Mouse (Mus musculus) erythroblast, adult 5-6 weeks (primary cell): Measurements from ENCODE around the gene Gpr160. TPM values are rescaled to one million over a fixed set of nuclear protein-coding genes. Genes with fewer than 3 reads are reported as not detected.

Experiments used
- ATAC-seq: replicated peaks from 2 replicates; pipeline ENCODE4 v1.8.0; 2016; ENCODE audit warnings: moderate number of reproducible peaks, mild to moderate bottlenecking, moderate TSS enrichment, inconsistent platforms; ENCODE audit not compliant: poor library complexity, low FRiP score, severe bottlenecking
- total RNA-seq, 2 experiments: library from RNA; stranded (forward) in 1 of 2; stranded (reverse) in 1 of 2; fragments of 150-400 nt in 1 of 2; fragments of 200-764, 138-1000 nt in 1 of 2; gene quantifications; 2 replicates each; pipeline versions ENCODE4 v1.2.3 to v1.2.4; 2015 to 2017; ENCODE audit warnings: low replicate concordance in 2 of 2

The Gpr160 gene
- total RNA-seq, 2 experiments from 2014 or later, result 7.8 to 16.5 TPM

DNA sequence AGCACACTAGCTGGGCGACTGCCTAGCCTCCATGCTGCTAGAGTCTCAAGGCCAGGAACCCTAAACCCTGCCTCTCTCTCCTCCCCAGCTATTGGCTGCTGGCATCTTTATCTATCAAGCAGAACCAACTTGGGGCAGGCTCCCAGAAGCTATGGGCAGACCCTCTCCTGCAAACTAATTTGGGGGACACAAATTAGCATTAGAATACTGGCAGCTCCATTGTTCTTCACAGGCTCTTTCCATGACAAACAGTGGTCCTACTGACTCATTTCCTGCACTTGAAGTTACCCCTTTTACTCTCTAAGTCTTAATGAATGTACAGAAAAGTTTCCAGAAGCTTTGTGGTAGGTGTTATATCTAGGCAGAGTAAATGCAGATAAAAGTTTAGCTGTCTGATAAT, 33.3 kb downstream of the Gpr160 start:
- no peak for ATAC-seq

DNA sequence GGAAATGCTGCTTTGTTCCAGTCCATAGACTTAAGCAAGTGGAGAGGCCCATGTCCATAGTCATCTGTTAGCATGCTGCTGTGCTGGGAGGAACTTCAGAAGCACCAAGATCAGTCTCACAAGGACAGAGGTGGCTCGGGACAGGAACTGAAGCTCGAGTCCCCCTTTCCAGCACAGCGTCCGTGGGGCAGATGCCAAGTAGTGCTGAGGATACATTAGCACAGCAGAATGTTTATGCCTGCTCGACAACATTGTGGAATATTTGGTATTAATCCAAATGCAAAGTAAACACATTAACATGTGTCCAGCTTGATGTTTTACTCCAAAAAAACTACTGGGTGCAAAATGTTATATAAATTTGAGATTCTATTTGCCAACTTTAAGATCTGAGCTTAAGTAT, 41.0 kb downstream of the Gpr160 start:
- no peak for ATAC-seq

DNA sequence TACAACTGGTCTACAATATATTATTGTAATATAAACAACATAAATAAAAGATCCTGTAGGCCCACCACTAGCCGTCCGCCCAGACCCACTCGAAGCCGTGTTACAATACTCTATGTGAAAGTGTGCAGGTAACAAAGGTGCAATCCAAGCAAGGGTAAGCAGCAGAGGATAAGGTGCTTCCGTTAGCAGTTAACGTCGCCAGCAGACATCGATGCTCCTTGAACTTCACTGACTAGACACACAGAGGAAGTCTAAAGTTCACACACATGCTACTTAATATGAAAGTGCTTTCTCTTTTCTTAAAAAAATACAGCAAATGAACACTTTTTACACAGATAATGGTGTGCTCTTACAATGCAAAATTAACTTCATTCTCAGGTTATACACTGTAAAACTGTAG, 43.7 kb downstream of the Gpr160 start:
- no peak for ATAC-seq

DNA sequence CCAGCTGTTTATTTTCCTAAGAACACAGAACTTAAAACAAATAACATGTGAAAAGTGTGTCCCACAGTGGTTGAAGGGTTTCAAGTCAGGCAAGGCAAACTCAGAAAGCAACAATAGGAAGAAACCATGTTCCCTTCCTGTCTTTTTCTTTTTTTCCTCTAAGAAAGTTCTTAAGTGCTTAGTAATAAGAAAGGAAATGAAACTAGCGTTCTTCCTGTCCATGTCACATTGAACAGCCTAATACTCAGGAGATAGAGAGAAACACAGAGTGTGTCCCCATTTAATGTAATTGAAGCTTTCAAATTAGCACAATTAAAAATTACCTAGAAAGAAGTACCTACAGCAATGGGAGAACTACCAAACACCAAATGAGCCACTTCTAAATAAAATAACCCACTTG, 48.9 kb downstream of the Gpr160 start:
- no peak for ATAC-seq

DNA sequence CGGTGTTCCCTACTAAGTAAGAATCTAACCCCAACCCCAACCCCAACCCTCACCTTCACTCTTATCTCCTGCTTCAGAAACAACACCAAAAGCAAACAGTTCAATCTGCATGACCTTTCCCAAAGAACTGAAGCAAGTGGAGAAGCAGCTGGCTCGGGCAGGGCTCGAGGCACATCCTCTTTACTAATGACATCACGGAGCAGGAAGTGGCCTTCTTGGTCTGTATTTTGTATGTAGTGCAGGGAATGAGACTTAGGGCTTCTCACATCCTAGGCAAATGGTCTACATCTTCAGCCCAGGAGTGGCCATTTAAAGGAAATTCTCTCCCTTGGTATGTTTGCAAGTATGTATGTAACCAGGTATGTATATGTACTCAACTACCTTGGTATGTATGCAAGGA, 61.4 kb downstream of the Gpr160 start:
- ATAC-seq, result no peak

DNA sequence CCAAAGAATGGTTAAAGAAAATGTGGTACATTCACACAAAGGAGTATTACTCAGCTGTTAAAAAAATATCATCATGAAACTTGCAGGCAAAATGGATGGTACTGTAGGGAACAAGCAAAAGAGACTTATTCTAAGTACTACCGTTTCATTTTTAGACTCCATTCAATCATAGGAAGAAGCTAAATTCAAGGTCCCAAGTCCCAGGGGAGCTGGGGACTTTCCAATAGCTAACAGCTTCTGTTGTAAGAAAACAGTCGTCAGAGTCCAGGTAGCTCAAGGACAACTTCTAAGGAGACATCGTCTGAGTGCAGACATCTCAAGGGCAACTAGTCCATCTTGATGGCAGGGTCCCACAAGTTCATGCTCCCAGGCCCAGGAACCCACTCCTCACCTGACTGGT, 71.9 kb downstream of the Gpr160 start:
- ATAC-seq, result no peak

DNA sequence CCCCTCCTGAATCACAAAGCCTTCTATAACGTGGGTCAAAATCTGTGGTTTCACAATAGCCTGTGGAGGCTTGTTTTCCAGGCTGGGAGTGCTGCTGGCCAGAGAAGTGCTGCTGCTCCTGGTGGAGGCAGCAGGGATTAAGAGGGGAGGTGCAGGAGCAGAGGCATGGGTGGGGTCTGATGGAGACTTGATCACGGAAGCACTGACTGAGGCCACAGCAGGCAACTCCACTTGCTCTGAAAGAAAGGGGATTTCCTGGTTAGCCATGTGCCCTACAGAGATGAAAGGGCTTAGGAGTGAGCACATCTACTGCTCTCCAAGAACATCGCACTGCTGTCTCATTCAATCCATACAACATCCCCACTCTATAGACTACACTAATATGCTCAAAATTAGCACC, 74.1 kb downstream of the Gpr160 start:
- no peak for ATAC-seq

DNA sequence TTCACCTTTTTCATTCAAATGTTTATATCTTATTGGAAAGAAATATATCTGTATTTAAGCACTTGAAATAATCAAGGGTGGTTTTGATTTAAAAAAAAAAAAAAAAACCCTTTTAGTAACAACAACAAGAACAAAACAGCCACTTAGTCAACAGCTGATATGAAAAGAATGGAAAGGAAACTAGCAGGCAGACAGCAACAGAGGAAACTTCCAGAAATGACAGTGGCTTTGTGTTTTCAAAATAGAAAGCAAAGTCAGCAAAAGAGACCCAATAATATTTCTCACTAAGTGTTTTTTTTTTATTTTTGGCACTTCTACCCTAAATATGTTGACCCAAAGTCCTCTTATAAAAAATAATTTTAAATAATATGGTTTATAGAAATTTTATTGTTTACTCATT, 78.6 kb downstream of the Gpr160 start:
- ATAC-seq, result no peak

Other genes starting within 250 kb of the Gpr160 start
- gene Lrriq4, start 211.4 kb upstream of the Gpr160 start, total RNA-seq (2015; ENCODE audit: low replicate concordance), result not detected in 2 replicates
- not detected in 2 replicates for gene Lrriq4, start 211.4 kb upstream of the Gpr160 start, total RNA-seq (2017; ENCODE audit: low replicate concordance)
- not detected in 2 replicates for gene Lrrc34, start 208.1 kb upstream of the Gpr160 start, total RNA-seq (2015; ENCODE audit: low replicate concordance)
- not detected in 2 replicates for gene Lrrc34, start 208.1 kb upstream of the Gpr160 start, total RNA-seq (2017; ENCODE audit: low replicate concordance)
- gene Lrrc31, start 156.1 kb upstream of the Gpr160 start, total RNA-seq (2015; ENCODE audit: low replicate concordance), result not detected in 2 replicates
- 0.84 TPM in 1 of 2 replicates, not detected in the other for gene Lrrc31, start 156.1 kb upstream of the Gpr160 start, total RNA-seq (2017; ENCODE audit: low replicate concordance)
- not detected in 2 replicates for gene Samd7, start 109.7 kb upstream of the Gpr160 start, total RNA-seq (2015; ENCODE audit: low replicate concordance)
- 0.26 and 0.84 TPM in 2 replicates for gene Samd7, start 109.7 kb upstream of the Gpr160 start, total RNA-seq (2017; ENCODE audit: low replicate concordance)
- 219 and 226 TPM in 2 replicates for gene Sec62, start 63.1 kb upstream of the Gpr160 start, total RNA-seq (2015; ENCODE audit: low replicate concordance)
- gene Sec62, start 63.1 kb upstream of the Gpr160 start, total RNA-seq (2017; ENCODE audit: low replicate concordance), result 338 and 399 TPM in 2 replicates
- gene Phc3, start 113.5 kb downstream of the Gpr160 start, total RNA-seq (2015; ENCODE audit: low replicate concordance), result 8.4 and 11.5 TPM in 2 replicates
- 12.8 and 16.5 TPM in 2 replicates for gene Phc3, start 113.5 kb downstream of the Gpr160 start, total RNA-seq (2017; ENCODE audit: low replicate concordance)
- gene Prkci, start 139.8 kb downstream of the Gpr160 start, total RNA-seq (2015; ENCODE audit: low replicate concordance), result 5.6 and 9.2 TPM in 2 replicates
- 8.1 and 19.5 TPM in 2 replicates for gene Prkci, start 139.8 kb downstream of the Gpr160 start, total RNA-seq (2017; ENCODE audit: low replicate concordance)
- 2.3 and 3.5 TPM in 2 replicates for gene Skil, start 239.1 kb downstream of the Gpr160 start, total RNA-seq (2015; ENCODE audit: low replicate concordance)
- 5.3 and 6.8 TPM in 2 replicates for gene Skil, start 239.1 kb downstream of the Gpr160 start, total RNA-seq (2017; ENCODE audit: low replicate concordance)